Mouse (Mus musculus): ENCODE measurements around the gene 1700017B05Rik. TPM values are rescaled to one million over a fixed set of nuclear protein-coding genes. Genes with fewer than 3 reads are reported as not detected.

The 1700017B05Rik gene
- polyA plus RNA-seq, 1 experiment = 30.3 TPM

- no peak overlapping the region for H3ac ChIP-seq (ENCODE audit: control insufficient read depth, insufficient read length)
- TF ChIP-seq TCF12 (IDR thresholded peaks at IDR 0.05; ENCODE audit: insufficient read depth, poor library complexity, severe bottlenecking) = no peak
- no peak for TF ChIP-seq POLR2AphosphoS2 (IDR thresholded peaks at IDR 0.05; ENCODE audit: insufficient read length, low read depth)
- no peak for TF ChIP-seq SRF (IDR thresholded peaks at IDR 0.05; ENCODE audit: control insufficient read depth, insufficient read length, low read depth)
- TF ChIP-seq REST (IDR thresholded peaks at IDR 0.05; ENCODE audit: insufficient read depth, insufficient read length) = no peak
- TF ChIP-seq MAX (IDR thresholded peaks at IDR 0.05; ENCODE audit: low read depth) = no peak
- TF ChIP-seq E2F4 (IDR thresholded peaks at IDR 0.05; ENCODE audit: insufficient read depth) = no peak
- TF ChIP-seq CEBPB (IDR thresholded peaks at IDR 0.05; ENCODE audit: insufficient read depth, poor library complexity, severe bottlenecking) = no peak
- TF ChIP-seq USF1 (IDR thresholded peaks at IDR 0.05; ENCODE audit: low read depth) = no peak
- no peak for TF ChIP-seq MYOG (IDR thresholded peaks at IDR 0.05; ENCODE audit: control insufficient read depth in 1 of 3, insufficient read depth in 1 of 3, insufficient read length in 2 of 3, low read depth in 2 of 3)
- H3K4me3 ChIP-seq = no peak overlapping the region
- H3K36me3 ChIP-seq (ENCODE audit: control insufficient read depth, insufficient read depth) = no peaks in the 10 kb centered on the region
- no peak overlapping the region for H3K4me2 ChIP-seq (ENCODE audit: low read depth)
- H3K79me2 ChIP-seq (ENCODE audit: control insufficient read depth, insufficient read depth) = no peaks in the 10 kb centered on the region
- H3K27me3 ChIP-seq (ENCODE audit: control insufficient read depth, insufficient read depth, insufficient read length) = no peaks in the 10 kb centered on the region
Observed at GRCm38 (mm10) chr9:57304251-57304650, 41.8 kb upstream of the 1700017B05Rik start.

GRCm38 (mm10) chr9:57303356-57303755 lies 40.9 kb upstream of the 1700017B05Rik start:
- TF ChIP-seq MAX (IDR thresholded peaks at IDR 0.05; ENCODE audit: low read depth) (no peak), MYOD1 (IDR thresholded peaks at IDR 0.05; ENCODE audit: control insufficient read depth in 1 of 3, insufficient read length in 2 of 3, low read depth in 2 of 3) (no peak), TCF3 (IDR thresholded peaks at IDR 0.05; ENCODE audit: insufficient read length, low read depth) (no peak), SRF (IDR thresholded peaks at IDR 0.05; ENCODE audit: control insufficient read depth, insufficient read length, low read depth) (no peak)
- H3K36me3 ChIP-seq (ENCODE audit: control insufficient read depth, insufficient read depth) = no peaks in the 10 kb centered on the region
- no peak overlapping the region for H3K4me3 ChIP-seq
- no peak overlapping the region for H3ac ChIP-seq (ENCODE audit: control insufficient read depth, insufficient read length)
- H3K79me2 ChIP-seq (ENCODE audit: control insufficient read depth, insufficient read depth) = no peaks in the 10 kb centered on the region
- no peaks in the 10 kb centered on the region for H3K27me3 ChIP-seq (ENCODE audit: control insufficient read depth, insufficient read depth, insufficient read length)
- no peak overlapping the region for H3K4me2 ChIP-seq (ENCODE audit: low read depth)

DNA sequence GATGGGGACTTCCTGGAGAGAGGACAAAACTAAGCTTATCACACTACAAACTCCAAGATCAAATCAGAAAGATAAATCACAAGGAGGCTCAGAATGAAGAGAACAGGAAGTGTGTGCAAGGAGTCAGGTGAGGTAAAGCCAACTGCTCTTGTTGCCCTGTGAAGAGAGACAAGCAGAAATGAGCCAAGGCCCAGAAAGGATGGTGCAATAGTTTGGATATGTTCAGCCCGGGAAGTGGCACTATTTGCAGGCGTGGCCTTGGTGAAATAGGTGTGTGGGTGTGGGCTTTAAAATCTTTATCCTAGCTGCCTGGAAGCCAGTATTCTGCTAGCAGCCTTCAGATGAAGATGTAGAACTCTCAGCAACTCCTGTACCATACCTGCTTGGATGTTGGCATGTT lies 38.4 kb upstream of the 1700017B05Rik start:
- no peak overlapping the region for H3K4me3 ChIP-seq
- H3ac ChIP-seq (ENCODE audit: control insufficient read depth, insufficient read length) = no peak overlapping the region
- TF ChIP-seq E2F4 (IDR thresholded peaks at IDR 0.05; ENCODE audit: insufficient read depth) (no peak), POLR2AphosphoS2 (IDR thresholded peaks at IDR 0.05; ENCODE audit: insufficient read length, low read depth) (no peak), REST (IDR thresholded peaks at IDR 0.05; ENCODE audit: insufficient read depth, insufficient read length) (no peak), MAX (IDR thresholded peaks at IDR 0.05; ENCODE audit: low read depth) (no peak), TCF3 (IDR thresholded peaks at IDR 0.05; ENCODE audit: insufficient read length, low read depth) (no peak), POLR2A (IDR thresholded peaks at IDR 0.05; ENCODE audit: insufficient read length, low read depth) (no peak), CEBPB (IDR thresholded peaks at IDR 0.05; ENCODE audit: insufficient read depth, poor library complexity, severe bottlenecking) (no peak), SRF (IDR thresholded peaks at IDR 0.05; ENCODE audit: control insufficient read depth, insufficient read length, low read depth) (no peak), MYOD1 (IDR thresholded peaks at IDR 0.05; ENCODE audit: control insufficient read depth in 1 of 3, insufficient read length in 2 of 3, low read depth in 2 of 3) (no peak), MYOG (IDR thresholded peaks at IDR 0.05; ENCODE audit: control insufficient read depth in 1 of 3, insufficient read depth in 1 of 3, insufficient read length in 2 of 3, low read depth in 2 of 3) (no peak), TCF12 (IDR thresholded peaks at IDR 0.05; ENCODE audit: insufficient read depth, poor library complexity, severe bottlenecking) (no peak), USF1 (IDR thresholded peaks at IDR 0.05; ENCODE audit: low read depth) (no peak)
- no peak overlapping the region for H3K4me2 ChIP-seq (ENCODE audit: low read depth)
- no peaks in the 10 kb centered on the region for H3K27me3 ChIP-seq (ENCODE audit: control insufficient read depth, insufficient read depth, insufficient read length)
- no peaks in the 10 kb centered on the region for H3K79me2 ChIP-seq (ENCODE audit: control insufficient read depth, insufficient read depth)
- H3K36me3 ChIP-seq (ENCODE audit: control insufficient read depth, insufficient read depth) = no peaks in the 10 kb centered on the region

DNA sequence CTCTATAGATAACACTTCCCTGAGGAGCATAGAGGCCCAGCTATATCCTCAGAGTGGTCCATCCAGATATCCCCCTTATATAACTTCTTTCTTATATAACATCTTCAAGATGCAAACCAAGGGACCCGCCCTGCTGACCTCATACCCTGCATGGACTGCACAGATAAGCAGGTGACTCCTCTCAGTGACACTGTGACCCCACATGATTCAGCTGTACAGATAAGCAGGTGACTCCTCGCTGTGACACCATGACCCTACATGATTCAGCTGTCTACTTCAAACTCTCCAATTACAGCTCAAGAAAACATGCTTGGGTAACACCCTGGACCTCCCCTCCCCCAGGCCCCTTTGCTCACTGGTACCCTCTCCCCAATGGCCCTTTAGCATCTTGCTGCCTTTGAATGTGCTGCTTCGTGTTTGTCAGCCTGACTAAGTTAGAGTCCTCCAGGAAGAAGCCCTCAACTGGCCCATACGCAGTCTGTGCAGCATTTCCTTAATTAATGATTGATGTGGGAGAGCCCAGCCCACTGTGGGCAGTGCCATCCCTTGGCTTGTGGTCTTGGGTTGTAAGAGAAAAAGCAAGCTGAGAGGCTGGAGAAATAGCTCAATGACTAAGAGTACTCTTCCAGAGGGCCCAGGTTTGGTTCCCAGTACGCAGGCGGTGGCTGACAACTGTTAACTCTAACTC lies 37.5 kb upstream of the 1700017B05Rik start:
- Histone ChIP-seq H3K4me3 (no peak overlapping the region), H3K4me2 (ENCODE audit: low read depth) (no peak overlapping the region), H3K27me3 (ENCODE audit: control insufficient read depth, insufficient read depth, insufficient read length) (no peaks in the 10 kb centered on the region), H3K36me3 (ENCODE audit: control insufficient read depth, insufficient read depth) (no peaks in the 10 kb centered on the region), H3ac (ENCODE audit: control insufficient read depth, insufficient read length) (no peak overlapping the region), H3K79me2 (ENCODE audit: control insufficient read depth, insufficient read depth) (no peaks in the 10 kb centered on the region)
- TF ChIP-seq MYOD1 (IDR thresholded peaks at IDR 0.05; ENCODE audit: control insufficient read depth in 1 of 3, insufficient read length in 2 of 3, low read depth in 2 of 3) = peak in 1 of 3 experiments; percentile 11
- no peak for TF ChIP-seq MYOG (IDR thresholded peaks at IDR 0.05; ENCODE audit: control insufficient read depth in 1 of 3, insufficient read depth in 1 of 3, insufficient read length in 2 of 3, low read depth in 2 of 3)

- TF ChIP-seq MAX (IDR thresholded peaks at IDR 0.05; ENCODE audit: low read depth) (no peak), POLR2A (IDR thresholded peaks at IDR 0.05; ENCODE audit: insufficient read length, low read depth) (no peak), E2F4 (IDR thresholded peaks at IDR 0.05; ENCODE audit: insufficient read depth) (no peak), TCF3 (IDR thresholded peaks at IDR 0.05; ENCODE audit: insufficient read length, low read depth) (no peak), SRF (IDR thresholded peaks at IDR 0.05; ENCODE audit: control insufficient read depth, insufficient read length, low read depth) (no peak), USF1 (IDR thresholded peaks at IDR 0.05; ENCODE audit: low read depth) (no peak)
- H3K4me2 ChIP-seq (ENCODE audit: low read depth) = no peak overlapping the region
- H3K4me3 ChIP-seq = no peak overlapping the region
- no peaks in the 10 kb centered on the region for H3K27me3 ChIP-seq (ENCODE audit: control insufficient read depth, insufficient read depth, insufficient read length)
- no peaks in the 10 kb centered on the region for H3K79me2 ChIP-seq (ENCODE audit: control insufficient read depth, insufficient read depth)
- H3ac ChIP-seq (ENCODE audit: control insufficient read depth, insufficient read length) = no peak overlapping the region
- no peaks in the 10 kb centered on the region for H3K36me3 ChIP-seq (ENCODE audit: control insufficient read depth, insufficient read depth)
Observed at GRCm38 (mm10) chr9:57297938-57298337, 35.5 kb upstream of the 1700017B05Rik start.
